Mouse (Mus musculus) limb, embryonic 15.5 days (tissue): ENCODE data around the gene Cpox. TPM values are rescaled to one million over a fixed set of nuclear protein-coding genes. Genes with fewer than 3 reads are reported as not detected.

Experiments used
- ATAC-seq: fragments of 200-750 bp; cut with Nextera tagmentation; 2 replicates; pipeline ENCODE4 v1.8.0; 2017; ENCODE audit warnings: low read depth, moderate TSS enrichment; ENCODE audit not compliant: insufficient number of reproducible peaks, low FRiP score, low TSS enrichment
- H3K27ac ChIP-seq: fragments of 300-500 bp; sonication (generic); 2 replicates; pipeline ENCODE4 v1.5.1; 2015; ENCODE audit warnings: moderate library complexity, mild to moderate bottlenecking, inconsistent platforms
- H3K27me3 ChIP-seq: fragments of 300-500 bp; sonication (generic); 2 replicates; pipeline ENCODE4 v1.6.1; 2015; ENCODE audit warnings: inconsistent platforms
- H3K36me3 ChIP-seq: fragments of 300-500 bp; sonication (generic); 2 replicates; pipeline ENCODE4 v1.6.1; 2015; ENCODE audit warnings: inconsistent platforms
- H3K4me1 ChIP-seq: fragments of 300-500 bp; sonication (generic); 2 replicates; pipeline ENCODE4 v1.6.1; 2015; ENCODE audit warnings: inconsistent platforms
- H3K4me2 ChIP-seq: fragments of 300-500 bp; sonication (generic); 2 replicates; pipeline ENCODE4 v1.6.1; 2015; ENCODE audit warnings: mild to moderate bottlenecking, inconsistent platforms
- H3K4me3 ChIP-seq: fragments of 300-500 bp; sonication (generic); 2 replicates; pipeline ENCODE4 v1.5.1; 2015; ENCODE audit warnings: mild to moderate bottlenecking, inconsistent platforms
- H3K9ac ChIP-seq: fragments of 300-500 bp; sonication (generic); 2 replicates; pipeline ENCODE4 v1.6.1; 2015; ENCODE audit warnings: inconsistent platforms
- H3K9me3 ChIP-seq: fragments of 300-500 bp; sonication (generic); 2 replicates; pipeline ENCODE4 v1.6.1; 2016; ENCODE audit warnings: inconsistent platforms
- WGBS: fragments of 180-500 bp; shearing (Covaris S2); methylation state at CpG from one replicate; pipeline ENCODE4 v1.1.7; 2015; 5-methylcytosine and 5-hydroxymethylcytosine counted together
- polyA plus RNA-seq: library from polyadenylated mRNA; unstranded; fragments of >200 nt; fragmentation: Nextera tagmentation; extraction: Ambion mirVana; gene quantifications from 2 replicates; pipeline ENCODE4 v1.2.1, GENCODE M21; 2015

Gene Cpox
- polyA plus RNA-seq, 1 experiment from 2014 or later = 30.0 TPM

- Histone ChIP-seq H3K4me3 (peak overlapping the region; percentile 76), H3K9ac (no peak overlapping the region), H3K4me2 (peak overlapping the region; percentile 75), H3K27ac (no peak overlapping the region), H3K27me3 (no peaks in the 10 kb centered on the region), H3K36me3 (peaks cover 30% of the 10 kb centered on the region), H3K9me3 (no peaks in the 10 kb centered on the region), H3K4me1 (0 out of 2 replicates have a peak, but pooled peaks cover 8% of the 10 kb centered on the region)
- WGBS = 72% methylated on average over 8 of the region's 8 CpGs
- no peak for ATAC-seq
Measured at GRCm38 (mm10) chr16:58671212-58671985, 1.3 kb downstream of the Cpox start.

DNA sequence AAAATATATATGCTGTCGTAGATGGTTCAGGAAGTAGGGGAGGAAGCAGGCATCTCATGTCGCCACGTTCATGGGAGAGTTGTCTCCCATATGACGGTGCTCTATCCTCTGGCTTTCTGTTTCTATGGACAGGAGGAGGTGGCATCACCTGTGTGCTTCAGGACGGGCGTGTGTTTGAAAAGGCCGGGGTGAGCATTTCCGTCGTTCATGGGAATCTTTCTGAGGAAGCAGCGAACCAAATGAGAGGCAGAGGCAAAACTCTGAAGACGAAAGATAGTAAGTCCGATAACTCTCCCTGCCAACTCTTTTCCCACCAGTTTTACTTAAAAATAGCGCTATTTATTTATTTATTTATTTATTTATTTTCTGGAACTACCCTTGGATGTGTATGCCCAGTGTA lies 2.3 kb downstream of the Cpox start:
- Histone ChIP-seq H3K9me3 (no peaks in the 10 kb centered on the region), H3K4me2 (no peak overlapping the region), H3K27ac (no peak overlapping the region), H3K4me3 (no peak overlapping the region), H3K36me3 (peaks cover 37% of the 10 kb centered on the region), H3K4me1 (0 out of 2 replicates have a peak, but pooled peaks cover 8% of the 10 kb centered on the region), H3K27me3 (no peaks in the 10 kb centered on the region), H3K9ac (no peak overlapping the region)
- no peak for ATAC-seq
- 91% methylated on average over 13 of the region's 13 CpGs for WGBS

- Histone ChIP-seq H3K9ac (no peak overlapping the region), H3K4me3 (no peak overlapping the region), H3K4me1 (0 out of 2 replicates have a peak, but pooled peaks cover 8% of the 10 kb centered on the region), H3K9me3 (no peaks in the 10 kb centered on the region), H3K27ac (no peak overlapping the region), H3K27me3 (no peaks in the 10 kb centered on the region), H3K4me2 (no peak overlapping the region), H3K36me3 (peaks cover 48% of the 10 kb centered on the region)
- no peak for ATAC-seq
- WGBS = 93% methylated on average over 15 of the region's 15 CpGs
Measured at GRCm38 (mm10) chr16:58673811-58674410, 3.8 kb downstream of the Cpox start.

DNA sequence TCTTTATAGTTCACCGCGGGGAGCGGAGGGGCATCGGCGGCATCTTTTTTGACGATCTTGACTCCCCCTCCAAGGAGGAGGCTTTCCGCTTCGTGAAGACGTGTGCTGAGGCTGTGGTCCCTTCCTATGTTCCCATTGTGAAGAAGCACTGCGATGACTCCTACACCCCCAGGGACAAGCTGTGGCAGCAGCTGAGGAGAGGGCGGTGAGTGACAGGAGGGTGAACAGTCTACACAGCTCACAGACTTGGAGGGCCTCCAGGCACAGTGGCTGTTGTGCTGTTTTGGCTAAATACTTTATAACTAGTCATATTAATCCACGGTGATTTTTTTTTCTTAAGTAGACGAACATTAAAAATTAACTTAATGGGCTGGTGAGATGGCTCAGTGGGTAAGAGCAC lies 5.2 kb downstream of the Cpox start:
- Histone ChIP-seq H3K4me3 (no peak overlapping the region), H3K9me3 (no peaks in the 10 kb centered on the region), H3K4me1 (0 out of 2 replicates have a peak, but pooled peaks cover 5% of the 10 kb centered on the region), H3K36me3 (peaks cover 48% of the 10 kb centered on the region), H3K27ac (no peak overlapping the region), H3K4me2 (no peak overlapping the region), H3K9ac (no peak overlapping the region), H3K27me3 (no peaks in the 10 kb centered on the region)
- ATAC-seq = no peak
- 94% methylated on average over 13 of the region's 13 CpGs for WGBS

DNA sequence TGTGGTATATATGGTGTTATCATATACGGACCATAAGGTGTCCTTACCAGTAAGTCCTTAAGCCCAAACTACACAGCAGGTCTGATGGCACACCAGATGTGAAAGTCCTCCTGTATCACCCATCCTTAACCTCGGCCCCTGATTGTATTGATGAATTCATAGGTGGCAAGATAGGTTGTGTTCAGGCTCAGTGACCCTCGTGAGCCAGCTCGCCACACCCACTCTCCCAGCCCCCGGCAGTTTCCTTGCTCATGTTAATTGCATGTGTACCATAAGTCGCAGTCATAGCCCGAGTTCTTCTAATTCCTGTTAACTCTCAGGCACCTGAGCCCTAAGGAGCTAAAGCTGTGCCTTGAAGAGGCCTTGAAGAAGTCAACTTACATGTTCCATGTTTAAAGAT lies 6.1 kb downstream of the Cpox start:
- H3K4me3 ChIP-seq = no peak overlapping the region
- H3K27ac ChIP-seq = no peak overlapping the region
- H3K9ac ChIP-seq = no peak overlapping the region
- no peaks in the 10 kb centered on the region for H3K9me3 ChIP-seq
- ATAC-seq = no peak
- peaks cover 51% of the 10 kb centered on the region for H3K36me3 ChIP-seq
- H3K4me1 ChIP-seq = 0 out of 2 replicates have a peak, but pooled peaks cover 2% of the 10 kb centered on the region
- H3K4me2 ChIP-seq = no peak overlapping the region
- WGBS = 82% methylated on average over 7 of the region's 7 CpGs
- no peaks in the 10 kb centered on the region for H3K27me3 ChIP-seq

GRCm38 (mm10) chr16:58676633-58677032 lies 6.5 kb downstream of the Cpox start:
- H3K4me3 ChIP-seq = no peak overlapping the region
- H3K9me3 ChIP-seq = no peaks in the 10 kb centered on the region
- WGBS = 87% methylated on average over 3 of the region's 3 CpGs
- no peaks in the 10 kb centered on the region for H3K27me3 ChIP-seq
- H3K27ac ChIP-seq = no peak overlapping the region
- peaks cover 55% of the 10 kb centered on the region for H3K36me3 ChIP-seq
- no peak overlapping the region for H3K4me2 ChIP-seq
- no peaks in the 10 kb centered on the region for H3K4me1 ChIP-seq
- ATAC-seq = no peak
- H3K9ac ChIP-seq = no peak overlapping the region

DNA sequence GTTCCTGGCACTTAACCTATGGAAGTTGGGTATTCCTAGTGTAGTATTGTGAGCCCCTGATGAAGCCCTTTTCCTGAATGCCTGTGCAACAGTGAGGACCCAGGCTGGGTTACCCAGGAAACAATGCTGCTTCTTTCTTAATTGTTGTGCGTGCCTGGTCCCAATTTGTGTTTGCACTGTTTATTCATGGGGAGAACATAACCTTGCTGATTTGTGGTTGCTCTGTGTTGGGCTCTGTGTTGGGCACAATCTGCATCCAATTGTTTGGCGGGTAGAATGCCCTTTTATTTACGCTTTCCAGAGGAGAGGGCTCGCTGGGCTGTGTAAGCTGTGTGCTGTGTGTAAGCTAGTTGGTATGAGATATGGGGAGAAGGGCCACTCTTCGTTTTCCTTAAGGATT lies 7.4 kb downstream of the Cpox start:
- Histone ChIP-seq H3K4me1 (no peaks in the 10 kb centered on the region), H3K27ac (no peak overlapping the region), H3K36me3 (peaks cover 58% of the 10 kb centered on the region), H3K4me2 (no peak overlapping the region), H3K27me3 (no peaks in the 10 kb centered on the region), H3K4me3 (no peak overlapping the region), H3K9ac (no peak overlapping the region), H3K9me3 (no peaks in the 10 kb centered on the region)
- 71% methylated on average over 5 of the region's 5 CpGs for WGBS
- no peak for ATAC-seq

DNA sequence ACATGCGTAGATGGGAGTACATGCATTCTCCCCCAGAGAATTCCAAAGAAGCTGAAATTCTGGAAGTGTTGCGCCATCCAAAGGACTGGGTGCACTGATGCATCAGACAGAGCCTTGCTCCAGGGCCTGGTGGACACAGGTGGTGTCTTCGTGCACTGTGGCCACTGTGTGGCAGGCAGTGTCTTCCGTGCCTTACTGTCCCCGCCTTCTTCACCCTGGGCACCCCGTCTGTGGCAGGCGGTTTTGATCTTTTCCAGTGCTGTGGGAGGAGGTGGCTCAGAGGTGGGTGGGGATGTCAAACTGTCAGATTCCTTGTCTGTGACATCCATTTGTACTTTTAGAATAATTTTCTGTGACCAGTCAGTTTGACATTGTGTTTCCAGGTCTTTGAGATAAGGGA lies 8.6 kb downstream of the Cpox start:
- no peaks in the 10 kb centered on the region for H3K9me3 ChIP-seq
- no peak for ATAC-seq
- no peak overlapping the region for H3K9ac ChIP-seq
- WGBS = 79% methylated on average over 7 of the region's 7 CpGs
- no peak overlapping the region for H3K4me2 ChIP-seq
- no peak overlapping the region for H3K4me3 ChIP-seq
- H3K27me3 ChIP-seq = no peaks in the 10 kb centered on the region
- peaks cover 50% of the 10 kb centered on the region for H3K36me3 ChIP-seq
- no peak overlapping the region for H3K27ac ChIP-seq
- H3K4me1 ChIP-seq = no peaks in the 10 kb centered on the region

DNA sequence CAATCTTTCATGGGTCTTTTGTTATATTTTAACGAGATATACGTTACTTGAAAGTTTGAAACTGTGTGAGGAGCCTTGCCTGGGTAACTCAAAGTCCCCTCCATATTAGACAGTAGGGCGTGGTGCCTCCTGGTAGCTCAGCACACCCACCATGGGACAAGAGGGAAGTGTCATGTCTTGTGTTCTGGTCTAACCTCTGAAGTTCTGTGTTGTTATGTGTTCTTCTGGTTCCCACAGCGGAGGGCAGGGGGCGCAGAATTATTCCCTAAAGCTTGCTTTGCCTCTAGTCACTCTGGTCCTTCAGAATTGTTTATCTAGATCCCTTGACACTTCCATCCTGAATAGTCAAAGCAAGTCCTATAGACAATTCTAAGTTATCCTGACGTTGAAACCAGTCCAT lies 12.0 kb downstream of the Cpox start:
- ATAC-seq = no peak
- no peak overlapping the region for H3K4me2 ChIP-seq
- no peak overlapping the region for H3K4me3 ChIP-seq

GRCm38 (mm10) chr16:58682870-58683269 lies 12.8 kb downstream of the Cpox start:
- Histone ChIP-seq H3K36me3 (peaks cover 16% of the 10 kb centered on the region), H3K9ac (no peak overlapping the region), H3K4me3 (no peak overlapping the region), H3K9me3 (no peaks in the 10 kb centered on the region), H3K27ac (no peak overlapping the region), H3K4me1 (no peaks in the 10 kb centered on the region), H3K4me2 (no peak overlapping the region), H3K27me3 (no peaks in the 10 kb centered on the region)
- 71% methylated on average over 7 of the region's 7 CpGs for WGBS
- no peak for ATAC-seq

More for the DNA sequence above, 12.0 kb downstream of the Cpox start:
- 89% methylated on average over 6 of the region's 6 CpGs for WGBS
- no peak overlapping the region for H3K9ac ChIP-seq
- no peaks in the 10 kb centered on the region for H3K27me3 ChIP-seq
- H3K27ac ChIP-seq = no peak overlapping the region
- peaks cover 24% of the 10 kb centered on the region for H3K36me3 ChIP-seq
- H3K9me3 ChIP-seq = no peaks in the 10 kb centered on the region
- H3K4me1 ChIP-seq = no peaks in the 10 kb centered on the region

DNA sequence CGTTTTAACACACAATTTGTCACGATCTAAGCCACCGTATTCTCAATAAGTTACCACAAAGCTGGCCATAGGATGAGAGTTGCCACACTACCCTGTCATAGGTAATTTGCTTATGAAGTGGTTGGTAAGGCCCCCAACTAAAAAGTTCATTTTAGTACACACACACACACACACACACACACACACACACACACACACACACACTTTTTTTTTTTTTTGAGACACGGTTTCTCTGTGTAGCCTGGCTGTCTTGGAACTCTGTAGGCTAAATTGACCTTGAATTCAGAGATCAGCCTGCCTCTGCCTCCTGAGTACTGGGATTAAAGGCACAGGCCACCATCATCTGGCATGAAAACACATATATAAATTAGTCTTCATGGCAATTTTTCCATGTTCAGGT lies 13.8 kb downstream of the Cpox start:
- H3K4me2 ChIP-seq = no peak overlapping the region
- H3K27ac ChIP-seq = no peak overlapping the region
- no peaks in the 10 kb centered on the region for H3K27me3 ChIP-seq
- no peaks in the 10 kb centered on the region for H3K4me1 ChIP-seq
- no peak overlapping the region for H3K4me3 ChIP-seq
- no peak overlapping the region for H3K9ac ChIP-seq
- ATAC-seq = no peak
- WGBS = 89% methylated on average over 4 of the region's 4 CpGs
- H3K9me3 ChIP-seq = no peaks in the 10 kb centered on the region
- peaks cover 9% of the 10 kb centered on the region; the same call in 1 of the 2 replicates for H3K36me3 ChIP-seq

DNA sequence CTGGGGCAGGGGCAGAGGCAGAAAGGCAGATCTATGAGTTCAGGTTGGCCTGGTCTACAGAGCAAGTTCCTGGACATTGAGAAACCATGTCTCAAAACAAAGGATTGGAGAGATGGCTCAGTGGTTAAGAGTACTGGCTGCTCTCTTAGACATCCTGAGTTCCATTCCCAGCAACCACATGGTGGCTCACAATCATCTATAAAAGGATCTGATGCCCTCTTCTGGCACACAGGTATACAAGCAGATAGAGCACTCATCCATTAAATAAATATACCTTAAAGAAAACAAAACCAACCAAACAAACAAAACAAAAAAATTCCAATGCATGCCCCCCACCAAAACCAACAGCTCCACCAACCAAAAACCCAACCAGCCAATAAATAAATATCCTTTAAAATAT lies 14.4 kb downstream of the Cpox start:
- Histone ChIP-seq H3K9ac (no peak overlapping the region), H3K27ac (no peak overlapping the region), H3K27me3 (no peaks in the 10 kb centered on the region), H3K4me1 (no peaks in the 10 kb centered on the region), H3K4me3 (no peak overlapping the region), H3K9me3 (no peaks in the 10 kb centered on the region), H3K4me2 (no peak overlapping the region), H3K36me3 (peaks cover 9% of the 10 kb centered on the region; the same call in 1 of the 2 replicates)
- ATAC-seq = no peak
